Mouse (Mus musculus) myocyte (in vitro differentiated cells): ENCODE results near the gene Adam6b. TPM values are rescaled to one million over a fixed set of nuclear protein-coding genes. Genes with fewer than 3 reads are reported as not detected.
"Not testable (repeated sequence)": the region's sequence is repeated elsewhere in the genome, so short reads cannot be mapped to it uniquely, and the experiment has no call there.

Experiments used
- H3K27me3 ChIP-seq: one replicate; pipeline ENCODE4 v1.6.1; 2011; ENCODE audit not compliant: control insufficient read depth, insufficient read depth, insufficient read length
- H3K36me3 ChIP-seq: one replicate; pipeline ENCODE4 v1.6.1; 2011; ENCODE audit not compliant: control insufficient read depth, insufficient read depth
- H3K4me2 ChIP-seq: one replicate; pipeline ENCODE4 v1.6.1; 2011; ENCODE audit warnings: low read depth, control low read depth
- H3K4me3 ChIP-seq: one replicate; pipeline ENCODE4 v1.5.1; 2011; ENCODE audit warnings: mild to moderate bottlenecking, control low read depth, moderate library complexity
- H3K79me2 ChIP-seq: one replicate; pipeline ENCODE4 v1.6.1; 2011; ENCODE audit not compliant: control insufficient read depth, insufficient read depth
- H3ac ChIP-seq: one replicate; pipeline ENCODE4 v1.6.1; 2011; ENCODE audit not compliant: control insufficient read depth, insufficient read length
- CEBPB ChIP-seq: IDR thresholded peaks from 2 replicates; pipeline ENCODE4 v1.6.1; 2011; ENCODE audit warnings: mild to moderate bottlenecking, moderate library complexity; ENCODE audit not compliant: poor library complexity, insufficient read depth, severe bottlenecking
- E2F4 ChIP-seq: IDR thresholded peaks from one replicate; pipeline ENCODE4 v1.6.1; 2011; ENCODE audit warnings: mild to moderate bottlenecking, control low read depth, moderate library complexity; ENCODE audit not compliant: insufficient read depth
- MAX ChIP-seq: IDR thresholded peaks from one replicate; pipeline ENCODE4 v1.6.1; 2011; ENCODE audit warnings: low read depth, mild to moderate bottlenecking, control low read depth
- MYOD1 ChIP-seq, 3 experiments: IDR thresholded peaks; one replicate each; pipeline ENCODE4 v1.6.1; 2011; ENCODE audit warnings: control low read depth in 2 of 3, low read depth in 2 of 3, mild to moderate bottlenecking in 2 of 3, moderate library complexity in 1 of 3; ENCODE audit not compliant: insufficient read length in 2 of 3, control insufficient read depth in 1 of 3
- MYOG ChIP-seq, 3 experiments: IDR thresholded peaks; one replicate each; pipeline ENCODE4 v1.6.1; 2011; ENCODE audit warnings: control low read depth in 2 of 3, low read depth in 2 of 3, mild to moderate bottlenecking in 2 of 3; ENCODE audit not compliant: insufficient read length in 2 of 3, control insufficient read depth in 1 of 3, insufficient read depth in 1 of 3
- POLR2A ChIP-seq: IDR thresholded peaks from one replicate; pipeline ENCODE4 v1.6.1; 2011; ENCODE audit warnings: low read depth, mild to moderate bottlenecking, control low read depth, moderate library complexity; ENCODE audit not compliant: insufficient read length
- POLR2AphosphoS2 ChIP-seq: IDR thresholded peaks from one replicate; pipeline ENCODE4 v1.6.1; 2011; ENCODE audit warnings: low read depth, control low read depth; ENCODE audit not compliant: insufficient read length
- REST ChIP-seq: IDR thresholded peaks from one replicate; pipeline ENCODE4 v1.6.1; 2011; ENCODE audit warnings: mild to moderate bottlenecking, control low read depth, moderate library complexity; ENCODE audit not compliant: insufficient read depth, insufficient read length
- SRF ChIP-seq: IDR thresholded peaks from one replicate; pipeline ENCODE4 v1.6.1; 2011; ENCODE audit warnings: low read depth; ENCODE audit not compliant: control insufficient read depth, insufficient read length
- TCF12 ChIP-seq: IDR thresholded peaks from one replicate; pipeline ENCODE4 v1.6.1; 2011; ENCODE audit warnings: mild to moderate bottlenecking, control low read depth; ENCODE audit not compliant: poor library complexity, insufficient read depth, severe bottlenecking
- TCF3 ChIP-seq: IDR thresholded peaks from one replicate; pipeline ENCODE4 v1.6.1; 2011; ENCODE audit warnings: low read depth, control low read depth; ENCODE audit not compliant: insufficient read length
- USF1 ChIP-seq: IDR thresholded peaks from one replicate; pipeline ENCODE4 v1.6.1; 2011; ENCODE audit warnings: low read depth, mild to moderate bottlenecking, control low read depth, moderate library complexity
- polyA plus RNA-seq: library from polyadenylated mRNA; unstranded; fragments of >200 nt; fragmentation: generic; extraction: Trizol; gene quantifications from one replicate; pipeline ENCODE4 v1.2.1, GENCODE M21; 2012; ENCODE audit warnings: missing spikeins

The Adam6b gene
- polyA plus RNA-seq, 1 experiment = not detected

DNA sequence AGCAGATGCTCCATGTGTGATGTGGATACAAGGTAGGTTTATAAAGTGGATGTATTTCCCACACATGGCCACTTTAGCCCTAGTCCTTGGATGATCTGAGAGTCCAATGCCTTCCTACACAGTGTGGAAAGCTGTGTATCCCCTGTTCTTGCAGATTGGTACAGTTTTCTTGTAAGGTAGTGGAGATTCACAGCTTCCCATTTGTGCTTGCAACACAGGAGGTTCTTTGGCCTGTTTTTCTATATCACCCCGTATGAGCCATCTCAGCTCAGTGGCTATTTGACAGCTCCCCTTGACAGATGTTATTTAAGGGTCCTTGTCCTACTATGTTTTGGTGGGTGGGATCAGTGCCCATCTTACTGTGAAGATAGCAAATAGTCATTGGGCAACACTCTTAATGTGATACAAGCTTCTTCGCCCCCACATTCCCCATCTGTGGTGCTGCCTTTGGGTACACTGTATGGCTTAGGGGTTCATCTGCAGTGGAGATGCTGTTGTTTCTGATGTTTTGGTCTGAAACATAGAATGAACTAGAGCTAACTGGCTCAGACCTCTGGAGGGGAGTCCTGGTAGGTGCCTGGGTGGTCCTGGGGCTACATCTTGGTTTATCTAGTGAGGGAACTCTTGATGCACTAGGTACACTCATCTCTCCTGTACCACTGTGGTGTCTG, 5.7 kb upstream of the Adam6b start:
- Histone ChIP-seq H3K27me3 (no peaks in the 10 kb centered on the region), H3K79me2 (no peaks in the 10 kb centered on the region), H3K4me3 (no peak overlapping the region), H3ac (no peak overlapping the region), H3K4me2 (no peak overlapping the region), H3K36me3 (no peaks in the 10 kb centered on the region)
- TF ChIP-seq MYOD1 (IDR thresholded peaks at IDR 0.05; ENCODE audit: control insufficient read depth in 1 of 3, insufficient read length in 2 of 3, low read depth in 2 of 3) = no peak
- TF ChIP-seq USF1 = no peak
- TF ChIP-seq MYOG (IDR thresholded peaks at IDR 0.05; ENCODE audit: control insufficient read depth in 1 of 3, insufficient read depth in 1 of 3, insufficient read length in 2 of 3, low read depth in 2 of 3) = no peak
- TF ChIP-seq TCF3 = no peak
- TF ChIP-seq TCF12 = no peak
- no peak for TF ChIP-seq SRF
- no peak for TF ChIP-seq REST
- TF ChIP-seq POLR2A = no peak
- no peak for TF ChIP-seq MAX
- TF ChIP-seq E2F4 = no peak
- no peak for TF ChIP-seq POLR2AphosphoS2

GRCm38 (mm10) chr12:113484971-113485485, 4.3 kb upstream of the Adam6b start:
- Histone ChIP-seq H3K4me3 (no peak overlapping the region), H3K27me3 (no peaks in the 10 kb centered on the region), H3K36me3 (no peaks in the 10 kb centered on the region), H3K79me2 (no peaks in the 10 kb centered on the region), H3K4me2 (no peak overlapping the region), H3ac (no peak overlapping the region)
- TF ChIP-seq REST (no peak), MYOG (IDR thresholded peaks at IDR 0.05; ENCODE audit: control insufficient read depth in 1 of 3, insufficient read depth in 1 of 3, insufficient read length in 2 of 3, low read depth in 2 of 3) (no peak), POLR2AphosphoS2 (no peak), SRF (no peak), POLR2A (no peak), TCF3 (no peak), USF1 (no peak), TCF12 (no peak), E2F4 (no peak), MAX (no peak), CEBPB (no peak), MYOD1 (IDR thresholded peaks at IDR 0.05; ENCODE audit: control insufficient read depth in 1 of 3, insufficient read length in 2 of 3, low read depth in 2 of 3) (no peak)

GRCm38 (mm10) chr12:113487693-113488092, 1.6 kb upstream of the Adam6b start:
- not testable (repeated sequence) for H3K36me3 ChIP-seq, H3ac ChIP-seq, H3K4me2 ChIP-seq, H3K27me3 ChIP-seq, H3K4me3 ChIP-seq, H3K79me2 ChIP-seq

DNA sequence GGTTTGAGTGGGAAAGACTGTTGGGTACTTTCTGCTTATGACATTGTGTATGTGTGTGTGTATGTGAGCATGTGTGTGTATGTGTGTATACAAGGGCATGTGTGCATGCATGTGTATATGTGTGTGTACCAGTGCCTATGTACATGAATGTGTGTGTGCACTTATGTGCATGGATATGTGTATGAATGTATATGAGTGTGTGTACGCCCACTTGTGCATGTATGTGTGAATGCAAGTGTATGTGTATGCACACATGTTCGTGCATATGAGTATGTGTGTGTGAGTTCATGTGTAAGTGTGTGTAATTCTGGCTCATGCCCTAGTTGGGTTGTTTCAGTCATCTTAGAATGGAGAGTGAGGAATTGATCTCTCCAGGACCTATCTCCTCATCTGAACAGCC, 36.6 kb downstream of the Adam6b start:
- Histone ChIP-seq H3K4me2 (no peak overlapping the region), H3K27me3 (no peaks in the 10 kb centered on the region), H3K36me3 (no peaks in the 10 kb centered on the region), H3K79me2 (no peaks in the 10 kb centered on the region), H3K4me3 (no peak overlapping the region), H3ac (no peak overlapping the region)
- TF ChIP-seq SRF (no peak), TCF12 (no peak), POLR2A (no peak), MYOG (IDR thresholded peaks at IDR 0.05; ENCODE audit: control insufficient read depth in 1 of 3, insufficient read depth in 1 of 3, insufficient read length in 2 of 3, low read depth in 2 of 3) (no peak), POLR2AphosphoS2 (no peak), E2F4 (no peak), MAX (no peak), USF1 (no peak)

Other genes with a start within 250 kb of the Adam6b start
- gene Adam6a, start 54.4 kb downstream of the Adam6b start, polyA plus RNA-seq = not detected